18 mouse cellular contexts compared by ENCODE assay signal in genomic region chr2:73938896-73939295, GRCm38 (mm10).
"Had no signal": no experiment of that assay in that cellular context is flagged by ENCODE, and none has a peak within 500 bp of the region (broad histone marks: within the 10 kb centered on the region; RNA-seq: fewer than 3 reads in every experiment).

No protein-coding gene starts in this region.

- H3K4me1 ChIP-seq: intestine, embryonic 15.5 days; liver, embryonic 12.5 days; liver, embryonic 15.5 days; lung, embryonic 15.5 days; midbrain, embryonic 12.5 days; neural tube, embryonic 13.5 days had no signal

- H3K4me3 ChIP-seq: intestine, embryonic 15.5 days; liver, embryonic 12.5 days; liver, embryonic 15.5 days; lung, embryonic 15.5 days; midbrain, embryonic 12.5 days; myocyte; neural tube, embryonic 13.5 days had no signal

- H3K36me3 ChIP-seq: intestine, embryonic 15.5 days; liver, embryonic 12.5 days; liver, embryonic 15.5 days; lung, embryonic 15.5 days; midbrain, embryonic 12.5 days; neural tube, embryonic 13.5 days had no signal

- H3K27ac ChIP-seq: intestine, embryonic 15.5 days; kidney, postnatal 0 days; liver, embryonic 12.5 days; liver, embryonic 15.5 days; lung, embryonic 15.5 days; midbrain, embryonic 12.5 days; neural tube, embryonic 13.5 days; stomach, postnatal 0 days had no signal

- H3K4me2 ChIP-seq: intestine, embryonic 15.5 days; liver, embryonic 12.5 days; liver, embryonic 15.5 days; lung, embryonic 15.5 days; midbrain, embryonic 12.5 days; neural tube, embryonic 13.5 days had no signal

- H3K27me3 ChIP-seq: intestine, embryonic 15.5 days; liver, embryonic 12.5 days; liver, embryonic 15.5 days; lung, embryonic 15.5 days; midbrain, embryonic 12.5 days; neural tube, embryonic 13.5 days had no signal

- ATAC-seq: hindbrain, embryonic 16.5 days; intestine, embryonic 15.5 days; liver, embryonic 12.5 days; midbrain, embryonic 16.5 days had no signal

- DNase-seq: lung, adult 18-20 months; lung, postnatal 10 days; lung, postnatal 4 days; retina, postnatal 1 day; thymus, adult 2 months; thymus, postnatal 14 days; thymus, postnatal 4 days had no signal

- H3K9ac ChIP-seq: intestine, embryonic 15.5 days; liver, embryonic 12.5 days; liver, embryonic 15.5 days; lung, embryonic 15.5 days; midbrain, embryonic 12.5 days; neural tube, embryonic 13.5 days had no signal

- H3K9me3 ChIP-seq: intestine, embryonic 15.5 days; liver, embryonic 12.5 days; liver, embryonic 15.5 days; lung, embryonic 15.5 days; midbrain, embryonic 12.5 days; neural tube, embryonic 13.5 days had no signal
